Mouse (Mus musculus) adrenal gland, adult (tissue): ENCODE measurements around the gene Setd4.

ENCODE experiments used
- DNase-seq, 2 experiments: peaks; one replicate each; pipeline ENCODE4 v3.0.0; 2022 to 2023; ENCODE audit warnings: low spot score in 1 of 2; ENCODE audit not compliant: inconsistent age in 2 of 2

The Setd4 gene

DNA sequence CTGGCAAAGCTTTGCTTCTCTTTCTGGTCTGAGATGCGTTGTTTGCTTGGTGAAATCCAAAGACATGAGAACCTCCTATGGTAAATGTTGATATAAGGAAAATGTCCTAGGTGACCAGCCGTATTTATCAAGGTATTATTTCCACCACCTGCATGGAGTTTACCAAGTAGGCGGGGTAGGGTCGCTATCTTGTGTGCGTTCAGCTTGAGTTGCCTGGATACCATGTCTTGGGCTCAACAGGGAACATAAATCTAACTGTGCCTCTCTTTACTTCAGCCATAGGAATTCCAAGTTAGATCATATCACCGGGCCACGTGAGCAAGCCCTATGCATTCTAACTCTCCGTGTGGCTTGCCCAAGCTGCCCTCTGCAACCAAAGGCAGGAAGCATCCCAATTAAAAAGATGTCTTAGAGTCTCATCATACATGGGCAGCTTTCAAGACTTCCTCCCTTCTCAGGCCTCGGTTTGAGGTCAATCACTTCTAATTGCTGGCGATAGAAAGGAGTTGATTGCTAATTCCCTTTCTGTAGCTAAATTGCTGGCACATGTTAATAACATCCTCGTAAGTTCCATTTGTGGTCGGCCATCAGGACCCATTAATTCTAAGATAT lies 57.4 kb downstream of the Setd4 start:
- DNase-seq = no peak

DNA sequence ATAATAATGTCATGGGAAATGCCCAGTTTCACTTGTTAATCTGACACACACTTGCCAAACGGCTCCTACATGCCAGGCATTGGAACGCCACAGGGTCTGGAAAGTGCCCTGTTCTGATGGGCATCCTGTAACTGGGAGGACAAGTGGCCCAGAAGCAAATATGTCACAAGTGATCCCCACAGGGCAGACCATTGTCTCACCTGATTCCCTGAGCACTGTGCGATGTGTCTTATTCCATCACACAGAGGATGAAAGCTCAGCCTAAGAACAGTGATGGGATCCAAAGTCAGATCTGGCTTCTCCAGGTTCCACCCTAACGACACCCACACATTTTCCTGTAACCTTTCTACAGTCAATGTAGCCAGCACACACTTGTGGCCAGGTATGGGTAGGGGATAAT lies 58.9 kb downstream of the Setd4 start:
- DNase-seq = no peak

DNA sequence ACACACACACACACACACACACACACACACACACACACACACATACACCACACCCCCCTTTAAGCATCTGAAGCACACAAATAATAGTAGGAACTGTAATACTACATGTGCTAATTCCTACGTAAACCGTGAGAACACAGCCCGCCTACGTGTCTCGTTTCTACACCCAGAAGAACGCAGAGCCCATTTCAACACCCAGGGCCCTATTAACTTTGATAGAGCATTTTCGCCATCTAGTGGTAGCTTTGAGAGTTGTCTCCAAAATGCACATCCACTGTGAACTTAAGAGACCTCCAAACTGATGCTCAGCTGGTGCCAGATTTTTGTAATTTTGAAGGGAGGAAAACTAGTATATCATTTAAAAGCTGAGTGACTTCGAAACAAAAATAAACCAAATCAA lies 60.2 kb downstream of the Setd4 start:
- DNase-seq = peak; percentile 13 to 86

DNA sequence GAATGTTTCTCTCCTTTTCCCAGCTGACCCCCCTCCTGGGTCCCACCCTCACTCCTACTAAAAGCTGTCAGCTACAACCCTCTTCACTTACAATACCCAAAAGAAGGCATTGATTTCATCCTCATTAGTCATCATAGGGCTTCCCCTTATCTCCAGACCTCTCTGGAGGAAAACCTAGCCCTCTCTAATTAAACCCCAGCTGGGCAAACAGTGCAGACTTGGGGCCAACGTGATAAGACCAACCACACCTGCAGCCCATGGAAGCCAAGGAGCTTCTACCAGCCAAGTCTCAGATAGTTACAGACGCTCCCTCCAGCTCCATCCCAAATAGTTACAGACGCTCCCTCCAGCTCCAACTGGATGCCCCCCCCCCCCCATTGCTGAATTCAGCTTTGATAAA lies 64.0 kb downstream of the Setd4 start:
- no peak for DNase-seq

DNA sequence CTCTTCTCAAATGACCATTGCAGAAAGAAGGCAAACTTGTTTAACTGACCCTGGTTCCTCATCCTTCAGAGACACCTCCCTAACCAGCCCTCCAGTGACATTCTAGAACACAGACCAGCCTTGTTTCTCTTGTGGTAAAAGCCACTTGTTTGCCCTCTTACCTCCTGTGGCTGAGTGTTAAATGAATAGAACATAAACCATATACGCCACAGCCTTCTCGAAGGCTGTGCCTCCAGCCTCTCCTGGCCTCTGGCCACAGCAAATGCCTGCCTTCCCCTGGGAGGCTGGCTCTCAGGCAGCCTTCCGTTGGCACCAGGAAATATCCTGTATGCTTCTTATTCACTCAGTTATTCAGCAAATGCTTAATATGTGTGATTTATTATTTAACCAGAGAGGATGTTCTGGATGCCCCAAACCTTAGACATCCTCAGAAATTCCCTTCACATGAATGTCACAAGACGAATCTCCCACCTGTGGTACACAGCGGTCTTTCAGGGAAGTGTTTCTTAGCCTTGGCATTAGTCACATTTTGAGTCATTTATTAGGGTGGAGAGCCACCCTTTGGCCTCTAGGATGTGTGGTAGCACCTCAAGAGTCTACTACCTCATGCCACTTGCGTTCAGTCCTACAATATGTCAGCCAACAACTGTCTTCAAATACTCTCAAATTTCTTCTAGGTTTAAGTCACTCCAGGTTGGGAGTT lies 68.6 kb downstream of the Setd4 start:
- no peak for DNase-seq
